Mouse (Mus musculus) cortical plate, adult 2 months (tissue): ENCODE measurements around the gene Il15ra.

Experiments used
- CTCF ChIP-seq: fragments of 200-500 bp; IDR thresholded peaks from 2 replicates; pipeline ENCODE4 v1.5.1; 2011; ENCODE audit warnings: mild to moderate bottlenecking, control low read depth, low read length; ENCODE audit not compliant: insufficient read depth; ENCODE audit errors: extremely low read depth
- POLR2A ChIP-seq: fragments of 200-500 bp; IDR thresholded peaks from 2 replicates; pipeline ENCODE4 v1.6.1; 2011; ENCODE audit warnings: mild to moderate bottlenecking, low read length, control low read depth; ENCODE audit not compliant: insufficient read depth; ENCODE audit errors: extremely low read depth

GRCm38 (mm10) chr2:11771701-11772100 lies 66.6 kb downstream of the Il15ra start:
- TF ChIP-seq CTCF (no peak), POLR2A (no peak)
